Mouse (Mus musculus): ENCODE results near the gene Ms4a4d. TPM values are rescaled to one million over a fixed set of nuclear protein-coding genes. Genes with fewer than 3 reads are reported as not detected.
A peak's percentile ranks its signal among the peaks of the same experiment; 100 is the strongest.
"Not testable (repeated sequence)": the region's sequence is repeated elsewhere in the genome, so short reads cannot be mapped to it uniquely, and the experiment has no call there.

Gene Ms4a4d
- polyA plus RNA-seq (2015; fragmentation: Nextera tagmentation; extraction: Ambion mirVana): 3.8 and 4.3 TPM in 2 replicates

DNA sequence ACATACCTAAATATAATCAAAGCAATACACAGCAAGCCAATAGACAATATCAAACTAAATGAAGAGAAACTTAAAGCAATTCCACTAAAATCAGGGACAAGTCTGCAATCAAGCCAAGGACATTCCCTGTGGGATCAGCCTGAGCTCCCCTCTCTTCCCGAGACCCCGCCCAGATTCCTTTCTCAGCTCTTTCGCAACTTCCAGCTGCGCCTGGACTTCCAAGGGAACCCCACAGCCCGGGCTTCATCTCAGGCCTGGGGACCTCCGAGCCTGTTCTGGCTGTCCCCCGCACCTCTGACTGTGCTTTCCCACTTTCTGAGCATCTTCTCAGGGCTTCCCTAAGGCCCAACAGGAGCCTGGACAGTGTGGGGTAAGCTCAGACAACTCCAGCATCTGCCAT is at the start of gene Ms4a4d:
TSS of gene Ms4a4d (plus strand) at position 209 of the 400 bp plus-strand sequence.
- TF ChIP-seq CTCF (IDR thresholded peaks at IDR 0.05) (no peak), EP300 (IDR thresholded peaks at IDR 0.05) (no peak)
- no peak within 1 kb of the TSS for H3K27ac ChIP-seq (ENCODE audit: low read length)
- ATAC-seq: peak; percentile 41; the same call in 1 of the 2 replicates
- H3K9me3 ChIP-seq (ENCODE audit: low read length): no peaks in the 10 kb centered on the region
- H3K4me1 ChIP-seq (ENCODE audit: insufficient read depth, low read depth, low read length): no peaks in the 10 kb centered on the region
- H3K9ac ChIP-seq (replicated peaks; ENCODE audit: low read depth): no peak within 1 kb of the TSS
- H3K27me3 ChIP-seq (replicated peaks; ENCODE audit: insufficient read depth, low read length): no peaks in the 10 kb centered on the region
- peak; percentile 53 for DNase-seq (ENCODE audit: low spot score)
- no peaks in the 10 kb centered on the region for H3K36me3 ChIP-seq (ENCODE audit: insufficient read depth, low read length)
- 7% methylated on average over 7 of the region's 7 CpGs for WGBS
- H3K4me3 ChIP-seq (ENCODE audit: low read depth, low read length): no peak within 1 kb of the TSS
- no peak within 1 kb of the TSS for H3K4me2 ChIP-seq (replicated peaks; ENCODE audit: low read depth, low read length)

DNA sequence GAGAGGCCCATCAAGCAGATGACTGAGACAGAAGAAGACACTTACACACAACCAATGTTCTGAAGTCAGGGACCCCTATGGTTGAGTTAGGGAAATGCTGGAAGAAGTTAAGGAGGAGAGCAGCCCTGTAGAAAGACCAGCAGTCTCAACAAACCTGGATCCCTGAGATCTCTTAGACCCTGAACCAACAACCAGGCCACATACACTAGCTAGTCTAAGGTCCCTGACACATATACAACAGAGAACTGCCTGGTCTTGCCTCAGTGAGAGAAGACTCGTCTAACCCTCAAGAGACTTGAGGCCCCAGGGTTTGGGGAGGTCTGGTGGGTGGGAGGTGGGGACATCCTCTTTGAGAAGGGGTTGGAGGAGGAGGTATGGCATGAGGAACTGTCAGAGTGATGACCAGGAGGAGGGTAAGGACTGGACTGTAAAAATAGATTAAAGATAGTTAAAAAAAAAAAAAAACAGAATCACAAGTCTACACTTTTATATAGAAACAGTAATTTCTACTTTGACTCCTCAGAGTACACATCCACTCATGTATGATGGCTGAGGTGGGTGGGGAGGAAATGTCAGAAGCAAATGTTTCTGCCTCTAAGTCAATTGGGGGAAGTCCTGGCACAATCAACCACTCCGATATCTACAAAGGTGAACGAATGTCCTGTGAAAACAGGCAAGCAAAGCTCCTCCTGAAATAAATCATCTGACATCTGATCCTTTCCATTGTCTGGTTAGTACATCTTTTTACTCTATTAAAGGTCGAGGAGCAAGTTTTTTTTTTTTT is 45.0 kb upstream of the Ms4a4d start:
- no peak for TF ChIP-seq EP300 (IDR thresholded peaks at IDR 0.05)
- no peak for TF ChIP-seq CTCF (IDR thresholded peaks at IDR 0.05)
- Histone ChIP-seq H3K4me3 (ENCODE audit: low read depth, low read length) (no peak overlapping the region), H3K36me3 (ENCODE audit: insufficient read depth, low read length) (no peaks in the 10 kb centered on the region), H3K9me3 (ENCODE audit: low read length) (no peaks in the 10 kb centered on the region), H3K9ac (replicated peaks; ENCODE audit: low read depth) (no peak overlapping the region), H3K27me3 (replicated peaks; ENCODE audit: insufficient read depth, low read length) (no peaks in the 10 kb centered on the region), H3K4me2 (replicated peaks; ENCODE audit: low read depth, low read length) (no peak overlapping the region), H3K4me1 (ENCODE audit: insufficient read depth, low read depth, low read length) (no peaks in the 10 kb centered on the region), H3K27ac (ENCODE audit: low read length) (no peak overlapping the region)
- 51% methylated on average over 4 of the region's 4 CpGs for WGBS
- ATAC-seq: no peak
- DNase-seq (ENCODE audit: low spot score): no peak

DNA sequence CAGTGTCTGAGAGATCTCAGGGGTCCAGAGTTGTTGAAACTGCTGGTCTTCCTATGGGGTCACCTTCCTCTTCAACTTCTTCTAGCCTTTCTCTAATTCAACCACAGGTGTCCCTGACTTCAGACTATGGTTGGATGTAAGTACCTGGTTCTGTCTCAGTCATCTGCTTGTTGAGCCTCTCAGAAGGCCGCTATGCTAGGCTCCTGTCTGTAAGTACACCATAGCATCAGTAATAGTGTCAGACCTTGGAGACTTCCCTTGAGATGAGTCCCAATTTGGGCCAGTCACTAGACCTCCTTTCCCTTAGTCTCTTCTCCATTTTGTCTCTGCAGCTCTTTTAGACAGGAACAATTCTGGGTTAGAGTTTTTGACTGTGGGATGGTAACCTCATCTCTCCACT is 43.9 kb upstream of the Ms4a4d start:
- 56% methylated on average over 1 of the region's 1 CpGs for WGBS
- H3K27ac ChIP-seq (ENCODE audit: low read length): no peak overlapping the region
- no peak for ATAC-seq

DNA sequence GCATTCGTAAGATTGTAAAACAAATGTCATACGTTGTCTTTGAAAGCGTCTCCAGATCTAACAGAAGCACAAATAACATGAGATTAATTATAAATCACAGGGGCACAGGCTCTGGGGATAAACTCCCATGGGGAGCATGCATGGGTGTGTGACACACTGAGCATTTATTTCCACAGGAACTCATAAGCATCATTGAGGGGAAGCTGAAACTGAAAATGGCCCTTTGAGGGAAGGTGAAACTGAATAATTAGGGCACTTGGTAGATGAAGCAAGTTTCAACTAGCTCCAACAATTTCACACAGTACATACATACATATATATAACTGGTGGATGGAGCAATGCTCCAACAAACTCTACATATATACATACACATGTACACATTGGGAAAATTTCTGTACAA is 42.1 kb upstream of the Ms4a4d start:
- TF ChIP-seq EP300 (IDR thresholded peaks at IDR 0.05): no peak
- no peak for TF ChIP-seq CTCF (IDR thresholded peaks at IDR 0.05)
- DNase-seq (ENCODE audit: low spot score): no peak
- H3K4me1 ChIP-seq (ENCODE audit: insufficient read depth, low read depth, low read length): no peaks in the 10 kb centered on the region
- H3K27ac ChIP-seq (ENCODE audit: low read length): no peak overlapping the region
- 63% methylated on average over 3 of the region's 3 CpGs for WGBS
- no peak overlapping the region for H3K4me3 ChIP-seq (ENCODE audit: low read depth, low read length)
- no peaks in the 10 kb centered on the region for H3K27me3 ChIP-seq (replicated peaks; ENCODE audit: insufficient read depth, low read length)
- no peaks in the 10 kb centered on the region for H3K36me3 ChIP-seq (ENCODE audit: insufficient read depth, low read length)
- no peaks in the 10 kb centered on the region for H3K9me3 ChIP-seq (ENCODE audit: low read length)
- ATAC-seq: no peak
- H3K9ac ChIP-seq (replicated peaks; ENCODE audit: low read depth): no peak overlapping the region
- no peak overlapping the region for H3K4me2 ChIP-seq (replicated peaks; ENCODE audit: low read depth, low read length)

More for the DNA sequence above, 43.9 kb upstream of the Ms4a4d start:
- no peak overlapping the region for H3K9ac ChIP-seq (replicated peaks; ENCODE audit: low read depth)
- H3K4me1 ChIP-seq (ENCODE audit: insufficient read depth, low read depth, low read length): no peaks in the 10 kb centered on the region
- DNase-seq (ENCODE audit: low spot score): no peak
- no peaks in the 10 kb centered on the region for H3K36me3 ChIP-seq (ENCODE audit: insufficient read depth, low read length)
- H3K27me3 ChIP-seq (replicated peaks; ENCODE audit: insufficient read depth, low read length): no peaks in the 10 kb centered on the region
- TF ChIP-seq EP300 (IDR thresholded peaks at IDR 0.05) (no peak), CTCF (IDR thresholded peaks at IDR 0.05) (no peak)
- H3K9me3 ChIP-seq (ENCODE audit: low read length): no peaks in the 10 kb centered on the region
- H3K4me3 ChIP-seq (ENCODE audit: low read depth, low read length): no peak overlapping the region
- no peak overlapping the region for H3K4me2 ChIP-seq (replicated peaks; ENCODE audit: low read depth, low read length)

DNA sequence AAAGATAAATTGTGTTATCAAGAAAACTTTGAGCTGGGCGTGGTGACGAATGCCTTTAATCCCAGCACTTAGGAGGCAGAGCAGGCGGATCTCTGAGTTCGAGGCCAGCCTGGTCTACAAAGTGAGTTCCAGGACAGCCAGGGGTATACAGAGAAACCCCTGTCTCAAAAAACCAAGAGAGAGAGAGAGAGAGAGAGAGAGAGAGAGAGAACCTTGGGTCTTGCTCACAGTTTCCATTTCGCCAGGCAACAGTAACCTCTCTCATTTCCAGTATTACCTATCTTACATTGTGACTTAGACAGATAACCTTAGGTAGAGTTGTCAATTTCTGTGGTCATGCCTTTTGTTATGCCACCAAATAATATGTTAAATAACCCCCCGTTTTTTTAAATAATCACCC is 40.2 kb upstream of the Ms4a4d start:
- DNase-seq (ENCODE audit: low spot score) (no peak), ATAC-seq (no peak)
- TF ChIP-seq CTCF (IDR thresholded peaks at IDR 0.05) (no peak), EP300 (IDR thresholded peaks at IDR 0.05) (no peak)
- 73% methylated on average over 6 of the region's 6 CpGs for WGBS
- H3K9me3 ChIP-seq (ENCODE audit: low read length): no peaks in the 10 kb centered on the region
- H3K36me3 ChIP-seq (ENCODE audit: insufficient read depth, low read length): no peaks in the 10 kb centered on the region
- H3K27ac ChIP-seq (ENCODE audit: low read length): no peak overlapping the region
- H3K4me2 ChIP-seq (replicated peaks; ENCODE audit: low read depth, low read length): no peak overlapping the region
- H3K9ac ChIP-seq (replicated peaks; ENCODE audit: low read depth): no peak overlapping the region
- no peaks in the 10 kb centered on the region for H3K27me3 ChIP-seq (replicated peaks; ENCODE audit: insufficient read depth, low read length)
- H3K4me1 ChIP-seq (ENCODE audit: insufficient read depth, low read depth, low read length): no peaks in the 10 kb centered on the region
- no peak overlapping the region for H3K4me3 ChIP-seq (ENCODE audit: low read depth, low read length)

DNA sequence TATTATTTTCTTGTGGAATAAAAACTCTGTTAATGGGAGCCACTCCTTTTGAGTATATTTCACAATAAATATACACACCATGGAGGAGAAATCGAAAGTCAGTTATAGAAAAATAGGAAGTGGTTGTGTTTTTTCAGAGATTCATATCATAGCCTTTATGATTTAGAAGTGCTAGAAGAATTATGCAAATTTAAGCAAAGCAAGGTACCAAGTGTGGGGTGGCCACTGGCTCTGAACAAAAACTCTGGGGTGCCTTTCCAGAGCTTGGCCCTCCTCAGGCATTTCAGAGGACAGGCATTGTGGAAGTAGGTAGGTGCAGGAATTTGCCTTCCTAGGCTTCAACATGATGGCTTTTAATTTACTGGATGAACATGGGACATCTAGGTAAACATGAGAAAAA is 39.3 kb upstream of the Ms4a4d start:
- not testable (repeated sequence) for H3K36me3 ChIP-seq (ENCODE audit: insufficient read depth, low read length); H3K9me3 ChIP-seq (ENCODE audit: low read length); H3K9ac ChIP-seq (replicated peaks; ENCODE audit: low read depth); DNase-seq (ENCODE audit: low spot score); H3K4me2 ChIP-seq (replicated peaks; ENCODE audit: low read depth, low read length); H3K4me3 ChIP-seq (ENCODE audit: low read depth, low read length); H3K27ac ChIP-seq (ENCODE audit: low read length); H3K27me3 ChIP-seq (replicated peaks; ENCODE audit: insufficient read depth, low read length); H3K4me1 ChIP-seq (ENCODE audit: insufficient read depth, low read depth, low read length); ATAC-seq
- WGBS: 65% methylated on average over 1 of the region's 1 CpGs
